Mouse (Mus musculus) urinary bladder, adult 18-20 months (tissue): ENCODE measurements around the gene Cntfr.

Experiments used
- DNase-seq, 2 experiments: peaks; one replicate each; pipeline ENCODE4 v3.0.0; 2022; ENCODE audit warnings: low spot score in 2 of 2, mixed read lengths in 2 of 2

Cntfr gene

GRCm38 (mm10) chr4:41696930-41697841 is at the start of gene Cntfr:
TSS of gene Cntfr (minus strand) at chr4:41697089.
- peak; percentile 65 to 84 for DNase-seq

DNA sequence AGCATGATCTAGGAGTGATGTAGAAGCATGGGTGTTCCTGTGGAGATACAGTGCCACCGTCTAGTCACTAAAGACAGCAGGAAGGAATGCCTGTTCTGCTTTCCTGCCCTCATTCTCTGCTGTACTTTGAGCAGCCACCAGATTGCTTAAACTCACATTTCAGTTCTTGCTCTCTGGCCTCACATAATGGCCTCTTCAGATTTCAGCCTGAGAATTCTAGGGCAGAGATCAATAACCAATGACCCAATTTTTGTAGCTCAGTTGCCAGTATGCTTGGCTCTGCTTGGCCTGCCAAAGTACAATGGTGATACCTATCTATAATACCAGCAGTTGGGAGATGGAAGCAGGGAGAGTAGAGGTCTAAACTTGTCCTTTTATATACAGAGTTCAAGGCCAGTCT is 48.1 kb upstream of the Cntfr start:
- DNase-seq = no peak

DNA sequence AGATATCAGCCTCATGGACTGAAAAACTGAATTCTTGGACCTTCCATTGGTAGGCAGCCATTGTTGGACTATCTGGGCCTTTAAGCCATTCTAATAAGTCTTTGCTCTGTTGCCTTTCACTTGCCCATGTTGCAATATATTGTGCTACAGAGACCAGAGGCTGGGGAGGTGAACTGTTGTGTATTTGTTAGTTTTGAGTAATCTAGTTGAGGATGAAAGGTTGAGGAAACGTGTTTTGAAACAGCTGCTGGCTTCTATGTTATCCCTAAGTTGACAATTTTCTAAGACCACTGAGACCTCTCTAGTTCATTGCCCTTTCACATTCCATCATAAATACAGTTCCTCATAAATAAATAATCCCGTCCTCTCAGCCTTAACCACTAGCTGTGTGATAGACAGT is 47.2 kb upstream of the Cntfr start:
- DNase-seq = no peak

- peak; percentile 92 to 96 for DNase-seq
Measured at GRCm38 (mm10) chr4:41741158-41741560, 44.3 kb upstream of the Cntfr start.

DNA sequence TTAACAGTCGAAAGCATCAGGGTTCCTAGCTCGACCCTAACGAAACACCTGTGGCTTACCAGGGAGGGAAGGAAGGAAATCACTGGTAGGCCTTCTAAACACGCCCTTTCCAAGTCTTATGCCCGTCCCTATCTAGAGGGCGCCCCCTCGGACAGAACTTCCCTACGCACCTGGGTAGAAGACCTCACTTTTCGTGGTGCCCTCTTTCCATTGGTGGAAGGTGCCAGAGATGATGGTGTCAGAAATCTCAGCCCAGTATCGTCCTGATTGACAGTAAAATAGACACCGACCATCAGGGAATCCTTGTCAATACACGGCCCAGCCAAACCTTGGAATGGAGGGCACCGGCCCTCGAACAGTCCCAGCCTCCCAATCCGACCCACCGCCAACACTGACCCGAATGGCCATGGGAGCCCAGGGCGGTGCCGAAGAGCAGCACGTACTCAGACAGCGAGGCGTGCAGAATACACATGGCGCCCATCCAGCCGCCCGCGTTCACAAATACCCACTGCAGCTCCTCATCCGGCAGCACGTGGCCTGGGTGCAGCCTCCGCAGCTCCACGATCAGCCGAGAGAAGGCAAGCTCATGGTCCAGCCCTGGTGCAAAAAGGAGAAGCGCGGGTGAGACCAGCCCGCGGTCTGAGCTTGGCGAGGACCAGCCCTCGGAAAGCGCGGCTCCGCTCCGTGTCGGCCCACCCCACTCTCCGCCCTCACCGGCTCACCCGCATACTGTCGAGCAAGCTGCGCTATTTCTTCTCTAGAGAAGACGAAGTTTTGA is 43.7 kb upstream of the Cntfr start:
- DNase-seq = peak in 1 of 2 experiments; percentile 50

GRCm38 (mm10) chr4:41739260-41739659 is 42.4 kb upstream of the Cntfr start:
- DNase-seq = no peak

- no peak for DNase-seq
Measured at GRCm38 (mm10) chr4:41738256-41738603, 41.3 kb upstream of the Cntfr start.

DNA sequence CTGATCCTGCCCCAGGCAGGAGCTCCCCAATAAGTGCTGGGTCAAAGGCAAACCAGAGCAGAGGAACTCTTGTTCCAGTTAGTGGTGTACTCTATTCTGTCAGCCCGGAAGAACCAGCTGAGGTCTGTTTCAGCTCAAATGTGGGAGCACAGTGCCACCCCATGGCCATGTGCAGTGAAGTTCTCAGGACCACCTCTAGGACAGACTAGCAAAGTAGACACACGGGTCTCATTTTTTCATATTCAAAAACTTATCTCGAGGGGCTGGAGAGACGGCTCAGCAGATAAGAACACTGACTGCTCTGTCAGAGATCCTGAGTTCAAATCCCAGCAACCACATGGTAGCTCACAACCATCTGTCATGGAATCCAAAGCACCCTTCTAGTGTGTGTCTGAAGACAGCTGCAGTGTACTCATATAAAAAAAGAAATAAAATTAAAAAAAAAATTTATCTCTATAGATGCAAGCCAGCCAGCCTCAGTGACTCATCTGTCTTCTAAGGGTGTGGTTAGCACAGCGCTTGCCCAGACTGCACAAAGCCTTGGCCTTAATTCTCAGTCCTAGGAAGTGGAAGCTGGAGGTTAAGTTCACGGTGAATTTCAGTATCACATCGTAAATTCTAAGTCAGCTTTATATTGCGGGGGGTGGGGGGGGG is 40.8 kb upstream of the Cntfr start:
- peak; percentile 58 to 76 for DNase-seq

DNA sequence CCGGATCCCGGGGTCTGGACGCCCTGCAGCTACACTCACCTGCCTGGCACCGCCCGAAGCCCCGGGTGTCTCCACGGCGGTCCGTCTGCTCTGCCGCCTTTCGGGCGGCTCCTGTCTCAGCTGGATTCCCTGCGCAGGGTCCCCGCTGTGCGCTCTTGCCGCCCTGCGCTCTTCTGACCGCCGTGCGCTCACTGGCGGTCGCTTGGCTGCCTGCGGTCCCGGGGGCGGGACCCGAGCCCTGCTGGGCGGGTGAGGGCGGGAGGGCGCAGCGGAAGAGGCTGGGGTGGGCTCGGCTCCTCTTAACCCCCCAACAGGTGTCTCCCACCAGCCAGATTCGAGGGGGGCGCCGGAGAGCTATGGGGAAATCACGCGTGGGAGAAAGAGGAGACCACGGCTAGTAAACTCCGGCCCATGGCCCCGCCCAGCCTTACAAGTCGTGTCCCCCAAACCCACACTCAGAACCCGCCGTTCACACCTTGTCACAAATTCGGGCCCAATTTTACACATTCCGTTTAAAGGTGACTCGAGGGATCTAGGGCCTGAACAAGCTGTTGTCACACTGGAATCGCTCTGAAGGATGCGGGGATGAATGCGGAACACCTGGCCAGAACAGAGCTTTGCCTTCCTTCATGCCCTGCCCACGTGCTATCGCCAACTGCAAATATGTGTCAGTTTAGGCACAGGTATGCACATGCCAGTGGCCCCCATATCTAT is 34.3 kb upstream of the Cntfr start, which contains the start of gene Arid3c:
Gene Arid3c (minus strand): TSS at position 91 of the 714 bp plus-strand sequence.
- DNase-seq = peak in 1 of 2 experiments; percentile 19

DNA sequence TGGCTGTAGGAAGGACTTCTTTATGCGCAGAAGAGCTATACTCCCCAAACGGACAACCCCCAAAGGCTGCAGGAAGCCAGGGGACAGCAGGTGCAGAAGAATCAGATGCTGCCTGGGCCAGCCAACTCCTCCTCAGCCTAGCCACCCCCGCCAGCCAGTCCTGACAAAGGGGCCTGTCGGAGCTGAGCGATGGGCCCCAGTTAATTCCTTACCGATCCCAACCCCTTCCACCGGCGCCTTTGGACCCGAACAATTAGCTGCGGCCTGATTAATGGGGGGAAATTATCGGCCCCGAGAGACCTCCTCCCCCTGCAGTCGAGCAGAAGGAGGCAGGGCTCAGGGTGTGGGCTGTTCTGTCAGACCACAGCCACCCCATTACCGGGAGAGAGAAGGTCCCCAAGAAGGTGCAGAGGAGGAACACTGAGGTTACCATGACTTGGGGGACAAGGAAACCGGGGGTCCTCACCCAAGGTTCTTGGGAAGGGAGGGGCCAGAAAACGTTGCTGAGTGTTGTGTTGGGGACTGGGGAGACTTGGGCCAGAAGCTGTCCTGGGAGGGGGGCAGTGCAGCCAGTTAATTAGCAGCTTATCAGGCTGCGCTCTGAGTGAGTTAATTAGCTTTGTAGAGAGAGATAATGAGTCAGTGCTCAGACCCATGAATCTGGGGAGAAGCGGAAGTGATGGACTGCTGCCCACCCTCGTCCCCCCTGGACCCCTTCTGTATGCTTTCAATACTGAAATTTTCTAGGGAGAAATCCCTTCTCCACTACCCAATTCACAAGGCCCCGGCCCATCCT is 30.1 kb upstream of the Cntfr start:
- no peak for DNase-seq

GRCm38 (mm10) chr4:41722918-41723351 is 26.0 kb upstream of the Cntfr start, which contains the start of gene Dctn3:
TSS of gene Dctn3 (minus strand) at chr4:41723170.
- peak; percentile 69 to 84 for DNase-seq

DNA sequence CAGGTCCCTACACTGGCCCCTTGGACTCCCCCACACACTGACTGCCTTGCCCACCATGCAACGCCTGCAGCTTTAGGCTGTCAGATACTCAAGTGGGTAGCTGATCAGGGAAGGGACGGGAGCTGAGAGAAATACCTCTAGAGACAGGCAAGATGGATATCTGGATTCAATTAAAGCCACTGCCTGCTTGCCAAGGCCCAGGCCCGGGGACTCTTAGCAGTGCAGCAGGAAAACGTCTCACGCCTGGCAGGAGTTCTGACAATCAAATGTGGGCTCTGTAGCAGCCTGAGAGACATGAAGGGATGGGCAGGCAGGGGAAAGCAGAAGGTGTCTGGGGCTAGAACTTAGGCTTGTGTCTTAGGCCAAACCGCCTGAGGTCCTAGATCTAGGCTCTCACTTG is 19.9 kb upstream of the Cntfr start:
- no peak for DNase-seq

- DNase-seq = peak in 1 of 2 experiments; percentile 34
Measured at GRCm38 (mm10) chr4:41715596-41715995, 18.7 kb upstream of the Cntfr start.

- DNase-seq = no peak
Measured at GRCm38 (mm10) chr4:41715082-41715481, 18.2 kb upstream of the Cntfr start.

DNA sequence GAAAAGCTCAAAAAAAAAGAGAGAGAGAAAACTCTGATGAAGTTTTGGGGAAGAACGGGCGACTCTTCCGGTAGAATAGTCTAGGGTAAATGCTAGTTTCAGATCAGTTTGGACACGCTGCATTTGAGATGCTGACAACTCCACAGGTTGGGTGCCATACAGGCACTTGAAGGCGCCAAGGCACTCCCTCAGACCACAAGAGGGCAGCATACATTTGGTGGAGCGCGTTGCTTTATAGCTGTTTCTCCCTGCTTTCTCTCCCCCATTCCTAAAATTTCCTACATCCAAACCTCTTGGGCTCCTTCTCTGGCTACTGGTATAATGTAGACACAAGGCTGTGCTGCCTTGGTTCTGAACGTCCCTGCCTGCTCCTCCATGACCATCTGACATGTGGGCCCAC is 17.4 kb upstream of the Cntfr start:
- peak in 1 of 2 experiments; percentile 23 for DNase-seq

GRCm38 (mm10) chr4:41713197-41714067 is 16.5 kb upstream of the Cntfr start, which contains the start of gene Rpp25l:
TSS of gene Rpp25l (minus strand) at chr4:41713534.
- DNase-seq = peak; percentile 70 to 86

- peak in 1 of 2 experiments; percentile 21 for DNase-seq
Measured at GRCm38 (mm10) chr4:41712421-41713196, 15.7 kb upstream of the Cntfr start.

DNA sequence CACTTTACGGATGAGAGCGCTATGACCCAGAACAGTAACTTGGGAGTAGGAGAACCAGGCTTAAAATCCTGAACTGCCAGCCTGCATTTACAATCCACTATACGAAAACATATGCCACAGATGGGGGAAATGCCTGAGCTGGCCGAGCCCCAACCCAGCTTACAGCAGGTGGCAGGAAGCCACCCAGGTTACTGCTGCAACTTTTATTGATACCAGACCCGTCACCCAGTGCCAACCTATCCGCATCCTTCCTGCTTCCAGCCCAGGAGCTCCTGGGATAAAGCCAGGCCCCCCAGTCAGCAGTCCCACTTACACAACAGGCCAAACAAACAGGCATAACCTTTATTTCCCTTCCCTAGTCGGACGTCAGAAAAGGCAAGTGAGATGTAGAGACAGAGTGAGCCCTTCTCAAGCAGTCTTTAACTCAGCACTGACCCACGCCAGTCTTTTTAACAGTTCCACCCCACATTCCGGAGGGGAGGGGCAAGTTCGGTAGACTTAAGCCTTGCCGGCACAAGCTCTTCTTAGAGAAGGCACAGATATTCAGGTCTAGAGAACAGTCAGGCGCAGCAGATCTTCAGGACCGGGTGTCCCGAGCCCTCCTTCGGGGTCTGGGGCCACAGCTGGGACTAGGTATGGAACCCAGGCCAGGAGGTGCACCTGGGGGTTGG is 15.0 kb upstream of the Cntfr start:
- no peak for DNase-seq
